Mouse (Mus musculus) spleen, postnatal 36 days (tissue): ENCODE measurements at regions not wholly inside any gene's neighbourhood (a gene's known extent, or its start where the extent isn't known, plus 50 kb on each side); places are given as distances from the start of the nearest gene placed in this dataset.

Experiments
- DNase-seq, 2 experiments: peaks; one replicate each; pipeline ENCODE4 v3.0.0; 2022; ENCODE audit warnings: low spot score in 2 of 2, mixed read lengths in 1 of 2

DNA sequence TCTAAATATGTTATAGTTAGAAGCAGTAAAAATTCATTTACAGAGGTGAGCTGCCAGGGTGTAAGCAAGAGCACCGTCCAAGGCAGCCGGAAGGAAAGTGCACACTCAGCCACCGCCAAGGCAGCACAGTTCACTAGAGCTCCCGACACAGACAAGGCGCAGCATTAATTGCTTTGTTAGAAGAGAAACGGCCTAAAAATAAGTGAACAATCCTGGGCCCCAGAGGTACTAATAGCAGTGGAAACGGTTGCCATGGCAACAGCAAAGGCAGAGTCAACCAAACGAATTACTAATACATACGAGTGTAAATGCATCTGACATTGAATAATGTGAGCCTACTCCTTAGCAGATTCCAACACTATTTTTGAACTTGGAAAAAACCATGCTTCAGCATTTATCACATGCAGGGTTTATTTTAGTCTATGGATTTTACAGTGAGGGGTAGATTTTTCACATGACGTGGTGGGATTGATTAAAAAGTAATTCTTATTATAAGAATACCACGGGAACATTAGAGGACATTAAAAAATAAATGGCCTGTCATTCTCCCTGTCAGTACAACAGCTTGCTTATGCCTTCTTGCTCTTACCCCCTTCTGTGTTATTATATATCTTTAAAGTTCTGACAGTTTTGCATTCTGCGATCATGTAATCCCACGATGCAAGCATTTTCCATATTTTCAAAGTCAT is 62.5 kb downstream of the Cavin4 start:
- DNase-seq: no peak

DNA sequence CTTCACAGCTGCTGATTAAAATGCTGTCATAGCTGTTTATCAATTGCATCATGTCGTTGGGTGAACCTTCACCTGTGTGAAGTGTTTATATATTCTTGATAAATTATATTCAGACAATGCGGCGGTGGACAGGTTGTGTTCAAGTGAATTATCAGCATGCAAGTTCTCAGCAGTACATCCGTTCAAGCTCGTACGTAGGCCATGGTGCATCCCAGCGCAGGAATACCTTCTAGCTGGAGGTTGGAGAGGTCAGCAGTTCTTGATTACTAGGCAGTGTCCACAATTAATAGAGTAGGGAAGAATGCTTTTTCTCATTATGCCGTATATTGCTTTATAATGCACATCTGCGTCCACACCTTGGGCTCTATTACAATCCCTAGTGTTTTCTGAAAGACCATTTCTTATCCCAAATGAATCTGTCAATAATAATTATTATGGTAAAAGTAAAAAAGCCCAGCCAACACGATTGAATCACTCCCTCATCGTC is 63.1 kb downstream of the Cavin4 start:
- DNase-seq: no peak

DNA sequence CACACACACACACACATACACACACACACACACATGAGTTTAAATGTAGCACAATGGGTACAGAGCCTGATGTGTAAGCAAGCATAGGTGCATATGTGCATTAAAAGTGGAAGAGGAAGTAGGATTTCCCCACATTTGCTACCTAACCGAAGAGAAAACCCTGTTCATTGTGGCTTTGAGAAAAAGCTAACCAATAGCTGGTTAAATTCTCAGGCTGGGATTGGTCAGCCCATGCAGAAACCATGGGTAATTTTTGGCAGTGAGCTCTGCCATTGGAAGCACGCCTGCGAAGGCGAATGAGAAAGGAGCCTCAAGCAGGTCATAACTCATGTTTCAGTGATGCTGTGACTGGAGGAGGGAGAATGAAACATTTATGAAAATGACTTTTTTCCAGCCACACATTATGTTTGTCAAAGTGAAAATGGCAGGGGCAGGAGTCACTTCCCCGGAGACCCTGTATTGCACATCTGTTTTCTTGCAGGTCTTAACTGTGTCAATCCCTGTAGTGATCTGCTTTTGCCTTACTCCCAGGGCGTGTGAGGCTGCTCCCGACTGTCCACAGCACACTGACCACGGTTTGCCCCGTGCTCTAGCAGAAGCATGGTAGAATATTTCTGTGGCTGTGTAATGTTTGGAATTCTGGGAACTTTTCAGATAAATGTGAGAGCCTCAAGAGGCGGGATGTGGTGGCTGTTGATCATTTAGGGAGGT is 71.7 kb downstream of the Cavin4 start:
- DNase-seq: no peak

- DNase-seq: no peak
Observed at GRCm38 (mm10) chr4:48746237-48746636, 82.9 kb downstream of the Cavin4 start.

- DNase-seq: no peak
Observed at GRCm38 (mm10) chr4:48749566-48749965, 86.3 kb downstream of the Cavin4 start.

DNA sequence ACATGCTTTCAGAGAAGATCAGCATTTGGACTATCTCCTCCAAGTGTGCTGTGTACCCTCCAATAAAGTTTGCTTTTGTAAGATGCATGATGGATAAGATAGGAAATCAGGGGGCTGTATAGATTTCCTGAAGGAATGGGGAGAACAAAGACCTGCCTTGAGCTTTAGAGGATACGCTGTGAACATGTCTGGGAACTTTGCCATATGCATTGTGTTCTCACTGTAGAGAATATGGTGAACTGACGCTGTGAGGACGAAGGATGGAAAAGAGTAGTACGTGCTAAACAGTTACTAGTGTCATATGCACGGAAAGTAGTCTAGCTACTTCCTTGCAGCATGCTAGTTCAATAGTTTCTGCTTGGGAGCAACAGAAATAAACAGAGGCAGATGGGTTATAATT is 86.8 kb downstream of the Cavin4 start:
- DNase-seq: no peak

- no peak for DNase-seq
Observed at GRCm38 (mm10) chr4:48754466-48755171, 91.3 kb downstream of the Cavin4 start.

GRCm38 (mm10) chr4:48760625-48761024 is 97.3 kb downstream of the Cavin4 start:
- no peak for DNase-seq

- no peak for DNase-seq
Observed at GRCm38 (mm10) chr4:48766458-48766857, 103.1 kb downstream of the Cavin4 start.

DNA sequence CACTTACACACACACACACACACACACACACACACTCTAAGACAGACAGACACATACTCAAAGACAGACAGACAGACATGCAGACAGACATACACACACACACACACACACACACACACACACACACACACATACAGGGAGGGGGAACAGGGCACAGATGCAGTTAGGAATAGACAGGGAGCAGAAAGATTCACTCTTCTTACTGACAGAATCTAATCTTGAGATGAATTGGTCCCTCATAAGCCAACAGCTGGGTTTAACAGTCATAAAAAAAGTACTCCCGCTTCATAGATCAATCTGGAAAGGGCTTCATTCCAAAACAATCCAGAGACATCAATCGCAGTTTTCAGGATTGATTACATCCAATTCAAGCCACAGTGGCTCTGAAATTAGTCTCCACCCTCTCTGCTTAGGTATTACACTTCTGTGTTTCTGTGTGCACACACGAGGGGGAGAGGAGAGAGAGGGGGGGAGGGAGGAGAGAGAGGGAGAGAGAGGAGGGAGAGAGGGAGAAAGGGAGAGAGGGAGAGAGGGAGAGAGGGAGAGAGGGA is 107.2 kb downstream of the Cavin4 start:
- DNase-seq: no peak

DNA sequence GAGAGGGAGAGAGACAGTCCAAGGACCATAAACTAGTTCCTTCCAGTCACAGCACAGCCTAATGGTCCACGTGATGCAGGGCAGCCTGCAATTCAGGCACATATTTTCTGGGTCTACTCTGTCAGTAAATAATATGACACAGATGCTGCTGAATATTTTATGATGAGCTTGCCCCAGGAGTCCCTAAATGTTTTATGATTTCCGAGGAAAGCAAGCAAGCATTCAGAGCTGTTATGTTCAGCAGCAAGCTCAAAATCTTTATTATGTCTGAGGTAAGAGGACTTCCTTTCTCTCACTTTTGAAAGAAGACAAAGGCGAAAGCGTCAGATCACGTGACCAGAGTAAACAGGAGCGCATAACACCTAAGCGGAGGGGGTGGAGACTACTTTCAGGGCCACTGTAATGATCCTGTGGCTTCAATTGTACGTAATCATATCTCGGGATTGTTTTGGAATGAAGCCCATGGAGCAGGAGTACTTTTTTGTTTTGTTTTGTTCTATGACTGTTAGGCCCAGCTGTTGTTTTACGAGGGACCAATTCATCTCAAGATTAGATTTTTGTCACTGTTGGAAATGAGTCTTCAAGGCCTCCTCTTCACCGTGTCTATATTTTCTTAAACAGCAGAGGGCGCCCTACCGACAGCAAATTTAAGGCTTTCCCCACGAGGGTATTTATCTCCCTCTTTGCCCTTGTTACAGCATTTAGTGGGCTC is 107.8 kb downstream of the Cavin4 start:
- no peak for DNase-seq

DNA sequence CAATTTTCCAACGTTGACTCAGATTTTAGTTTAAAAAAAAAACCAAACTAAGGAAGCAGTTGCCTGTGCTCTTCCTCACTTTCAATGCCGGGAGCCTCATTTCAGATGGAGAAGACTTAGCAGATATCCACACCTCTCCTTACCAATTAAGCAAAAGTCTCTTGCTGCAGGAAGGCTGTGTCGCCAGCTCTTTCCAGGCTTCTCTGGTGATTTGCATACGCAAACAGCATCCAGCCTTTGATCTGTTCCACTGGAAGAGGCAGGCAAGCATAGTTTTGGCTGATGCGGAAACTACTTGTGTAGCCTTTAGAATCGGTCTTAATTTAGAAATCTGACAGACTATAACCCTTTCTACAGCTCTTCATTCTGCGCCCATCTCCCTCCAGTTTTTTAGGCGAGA is 108.5 kb downstream of the Cavin4 start:
- no peak for DNase-seq

DNA sequence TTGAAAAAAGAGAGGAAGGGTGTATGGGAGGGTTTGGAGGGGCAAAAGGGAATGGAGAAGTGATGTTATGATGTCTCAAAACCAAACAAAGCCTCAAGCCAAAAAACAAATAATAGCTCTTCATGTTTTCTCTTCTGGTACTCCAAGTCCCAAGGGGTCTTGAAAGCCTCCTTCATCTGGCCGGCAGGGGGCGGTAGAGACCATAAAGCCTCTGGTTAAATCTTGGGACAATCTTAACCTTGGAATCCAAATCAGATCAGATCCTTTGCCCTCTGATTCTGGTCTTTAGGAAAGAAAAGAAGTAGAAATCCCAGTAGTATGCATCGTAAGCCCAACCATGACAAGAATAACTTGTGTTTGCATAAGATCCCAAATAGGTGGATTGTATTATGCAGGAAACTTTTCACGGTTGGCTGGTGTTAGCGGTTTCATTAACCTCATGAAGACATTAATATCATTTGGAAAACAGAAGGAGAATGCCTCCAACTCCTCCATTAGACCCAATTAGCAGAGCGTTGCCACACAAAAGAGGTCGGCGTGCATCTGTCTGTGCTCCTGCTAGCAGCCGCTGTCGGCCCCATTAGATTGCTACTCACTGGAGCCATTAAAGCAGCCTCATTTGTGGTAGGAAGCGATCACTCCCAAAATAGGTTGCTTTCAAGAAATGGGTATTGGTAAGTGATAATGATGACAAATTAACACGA is 116.0 kb downstream of the Cavin4 start:
- peak; percentile 5 to 25 for DNase-seq

DNA sequence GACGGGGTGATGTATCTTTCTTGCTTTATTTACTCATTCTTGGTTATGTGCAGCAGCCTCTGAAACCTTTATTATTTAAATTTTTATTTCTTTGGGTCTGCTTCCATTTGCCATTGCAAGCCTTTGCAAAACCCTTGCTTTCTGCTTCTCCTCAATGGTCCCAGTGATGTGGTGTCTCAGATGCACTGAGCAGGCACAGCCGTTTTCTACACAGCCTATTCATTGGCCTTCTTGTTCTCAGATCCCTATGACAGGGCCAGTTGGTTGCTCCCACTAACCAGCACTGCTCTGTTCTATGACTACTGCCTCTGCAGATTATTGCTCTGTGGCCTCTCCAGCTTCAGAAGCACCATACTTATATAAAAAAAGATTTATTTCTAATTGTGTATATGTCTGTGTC is 116.6 kb downstream of the Cavin4 start:
- DNase-seq: no peak

DNA sequence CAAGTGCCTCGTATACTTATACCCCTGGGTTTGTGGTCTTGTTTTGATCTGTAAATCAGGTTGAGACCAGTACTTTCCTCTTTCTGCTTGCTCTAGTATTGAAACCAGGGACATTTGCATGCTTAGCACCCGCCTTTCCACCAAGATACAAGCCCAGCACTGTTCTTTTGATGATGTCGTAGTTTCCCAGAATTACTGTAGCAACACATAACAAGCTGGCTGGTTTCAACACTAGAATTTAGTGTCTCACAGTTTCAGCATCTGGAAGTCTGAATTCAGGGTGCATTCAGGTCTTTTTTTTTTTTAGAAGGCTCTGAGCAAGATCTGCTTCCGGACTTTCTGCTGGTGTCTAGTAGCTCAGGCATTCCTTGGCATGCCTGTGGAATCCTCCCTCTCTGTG is 117.8 kb downstream of the Cavin4 start:
- DNase-seq: no peak

DNA sequence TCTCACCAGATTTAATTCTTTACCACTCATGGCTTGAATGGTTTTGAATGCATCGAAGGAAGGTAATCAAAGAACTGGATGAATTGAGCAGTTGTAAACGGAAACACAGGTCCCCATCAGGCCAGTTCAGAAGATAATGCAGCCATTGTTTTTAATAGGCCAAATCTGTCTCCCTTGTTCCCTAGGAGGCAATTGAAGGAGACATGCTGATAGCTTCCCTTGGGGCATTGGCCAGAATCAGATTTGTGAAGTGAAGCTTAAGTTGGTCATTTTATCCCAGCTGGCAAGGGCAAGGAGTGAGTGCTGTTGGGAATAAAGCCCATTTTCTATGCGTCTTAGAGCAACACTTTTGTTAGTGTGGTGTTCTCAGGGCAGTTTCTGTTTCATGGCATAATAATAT is 119.4 kb downstream of the Cavin4 start:
- DNase-seq: no peak

GRCm38 (mm10) chr4:48791096-48791495 is 127.8 kb downstream of the Cavin4 start:
- no peak for DNase-seq

DNA sequence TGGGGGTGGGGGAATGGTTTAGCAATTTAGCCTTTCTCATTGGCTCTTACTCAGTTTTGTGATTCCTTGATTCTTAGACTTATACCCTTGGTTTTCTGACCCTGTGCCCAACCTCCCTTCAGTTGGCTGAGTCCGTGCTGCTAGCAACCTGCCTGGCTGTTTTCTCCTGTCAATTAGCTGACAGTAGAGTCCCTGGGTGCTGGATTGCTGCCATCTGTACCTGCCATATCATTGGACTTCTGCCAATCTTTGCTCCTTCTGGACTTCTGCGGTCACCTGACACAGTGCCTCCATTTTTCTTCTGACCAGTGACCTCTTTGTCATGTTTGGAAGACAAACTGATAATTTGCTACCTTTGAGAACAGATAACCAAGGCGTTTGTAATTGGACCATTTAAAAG is 140.5 kb downstream of the Cavin4 start:
- DNase-seq: no peak

- DNase-seq: no peak
Observed at GRCm38 (mm10) chr4:48808571-48808970, 145.3 kb downstream of the Cavin4 start.

DNA sequence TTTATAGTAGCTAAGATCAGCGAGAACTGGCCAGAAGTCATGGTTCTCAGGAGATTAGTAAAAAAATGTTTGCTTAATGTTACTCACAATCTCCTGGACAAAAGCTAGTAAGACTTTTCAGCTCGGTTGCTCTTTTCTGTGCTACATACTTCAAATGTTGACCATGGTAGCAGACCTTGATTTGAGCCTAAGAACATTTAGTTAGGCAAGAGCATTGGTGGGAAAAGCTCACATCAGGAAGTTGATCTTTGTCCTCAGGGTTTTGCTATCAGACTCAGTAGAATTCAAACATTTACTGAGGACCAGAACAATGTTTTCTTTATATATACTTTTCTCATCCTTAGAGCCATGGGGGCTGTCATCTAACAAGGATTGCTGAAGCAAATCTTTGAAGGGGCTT is 170.4 kb downstream of the Cavin4 start:
- DNase-seq: no peak

- no peak for DNase-seq
Observed at GRCm38 (mm10) chr4:48842777-48843214, 179.5 kb downstream of the Cavin4 start.
